Mouse (Mus musculus): ENCODE measurements around the gene Pla2g12b.
"Not testable (repeated sequence)": the region's sequence is repeated elsewhere in the genome, so short reads cannot be mapped to it uniquely, and the experiment has no call there.

Gene Pla2g12b

DNA sequence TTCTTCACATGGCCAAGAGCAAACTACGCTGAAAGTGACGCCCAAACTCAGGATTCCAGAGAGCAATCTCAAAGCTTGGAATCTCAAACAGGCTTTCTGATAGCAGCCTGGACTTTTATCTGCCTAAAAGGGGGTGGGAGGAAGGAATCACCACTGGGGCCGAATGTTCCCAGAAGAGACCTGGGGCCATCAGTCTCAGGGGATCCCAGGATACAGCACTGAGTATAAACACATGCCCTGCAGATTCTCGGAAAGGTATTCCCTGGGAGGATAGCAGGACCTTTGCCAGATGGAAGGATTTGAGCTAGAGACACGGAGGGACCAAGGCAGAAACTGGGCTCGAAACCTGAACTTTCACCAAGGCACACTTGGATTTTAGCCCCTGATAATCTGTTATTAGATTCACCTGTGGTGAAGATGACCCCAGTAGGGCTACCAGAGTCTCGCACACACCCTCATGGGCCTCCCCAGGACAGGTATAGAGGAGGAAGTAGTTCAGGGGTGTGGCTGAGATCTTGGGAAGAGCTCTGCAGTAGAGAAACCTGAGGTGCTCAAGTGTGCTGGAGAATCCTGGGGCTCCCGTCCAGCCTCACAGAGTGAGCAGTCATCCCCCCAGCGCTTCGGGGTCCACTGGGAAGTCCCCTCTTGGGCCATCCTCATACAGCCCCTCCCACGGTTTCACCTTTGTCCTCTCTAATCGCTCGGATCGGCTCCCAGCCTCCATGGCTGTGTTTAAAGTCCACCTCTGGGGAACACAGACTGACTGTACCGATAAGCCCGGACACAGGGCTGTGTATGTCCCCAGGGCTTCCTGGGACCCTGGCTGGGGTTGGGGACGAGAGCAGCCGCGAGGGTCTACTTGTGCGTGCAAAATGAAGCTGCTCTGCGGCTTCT is at the start of gene Pla2g12b:
Gene Pla2g12b (plus strand): TSS at position 762 of the 894 bp plus-strand sequence.
- no peak for DNase-seq (ENCODE audit: low read depth in 1 of 2, low spot score in 2 of 2)

DNA sequence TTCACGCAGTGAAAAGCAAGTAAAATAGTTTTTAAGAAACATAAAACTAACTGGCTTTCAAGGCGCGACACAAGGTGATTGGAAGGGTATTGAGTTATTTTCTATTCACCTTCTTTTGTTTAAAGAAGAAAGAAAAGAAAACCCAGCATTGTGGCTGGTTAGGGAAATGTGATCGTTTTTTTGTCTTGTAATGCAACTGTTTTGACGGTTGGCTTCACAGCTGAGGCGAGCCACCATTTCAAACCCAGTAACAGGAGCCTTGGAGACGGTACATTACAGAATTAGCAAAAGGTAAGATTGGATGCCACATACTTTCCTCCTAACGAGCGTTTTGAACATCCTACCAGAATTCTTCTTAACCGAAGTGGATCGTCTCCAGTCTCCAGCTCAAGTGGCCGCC is 49.3 kb upstream of the Pla2g12b start:
- DNase-seq (ENCODE audit: low read depth in 1 of 2, low spot score in 2 of 2): no peak

GRCm38 (mm10) chr10:59355020-59355419 is 48.4 kb upstream of the Pla2g12b start:
- no peak for DNase-seq (ENCODE audit: low read depth in 1 of 2, low spot score in 2 of 2)

DNA sequence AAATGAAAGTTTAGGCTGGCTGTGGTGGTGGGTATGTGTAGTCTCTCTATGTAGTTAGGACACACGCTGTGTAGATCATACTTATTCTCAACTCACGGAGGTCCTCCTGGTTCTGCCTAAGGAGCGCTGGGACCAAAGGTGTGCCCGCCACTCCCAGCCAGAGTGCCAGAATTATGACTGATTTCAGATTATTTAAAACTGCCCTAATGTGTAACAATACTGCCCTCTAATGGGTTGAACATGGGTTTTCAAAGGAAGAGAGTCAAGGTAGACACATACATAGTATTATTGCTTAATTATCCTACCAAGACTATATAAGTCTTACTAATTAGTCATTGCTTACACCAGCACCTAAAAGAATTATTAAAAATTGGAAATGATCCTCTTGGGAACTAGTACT is 44.7 kb upstream of the Pla2g12b start:
- no peak for DNase-seq (ENCODE audit: low read depth in 1 of 2, low spot score in 2 of 2)

- no peak for DNase-seq (ENCODE audit: low read depth in 1 of 2, low spot score in 2 of 2)
Measured at GRCm38 (mm10) chr10:59363208-59363607, 40.3 kb upstream of the Pla2g12b start.

DNA sequence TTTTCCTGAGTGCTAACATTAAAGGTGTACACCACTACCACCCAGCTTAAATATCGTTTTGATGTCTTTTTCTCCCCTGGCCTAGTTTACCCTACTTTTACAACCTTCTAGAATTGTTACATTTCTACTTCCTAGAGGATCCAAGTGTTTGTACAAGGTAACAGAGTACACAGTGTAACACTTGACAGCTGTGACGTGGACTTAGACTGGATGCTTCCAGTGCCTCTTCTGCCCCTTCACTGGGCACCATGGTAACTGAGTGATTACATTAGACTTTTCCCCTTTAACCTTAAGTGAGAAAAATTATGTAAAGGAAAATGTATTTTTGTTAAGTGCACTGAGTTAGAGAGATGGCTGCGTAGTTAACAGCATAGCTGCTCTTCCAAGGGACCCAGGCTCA is 38.9 kb upstream of the Pla2g12b start:
- no peak for DNase-seq (ENCODE audit: low read depth in 1 of 2, low spot score in 2 of 2)

- no peak for DNase-seq (ENCODE audit: low read depth in 1 of 2, low spot score in 2 of 2)
Measured at GRCm38 (mm10) chr10:59365804-59366589, 37.5 kb upstream of the Pla2g12b start.

DNA sequence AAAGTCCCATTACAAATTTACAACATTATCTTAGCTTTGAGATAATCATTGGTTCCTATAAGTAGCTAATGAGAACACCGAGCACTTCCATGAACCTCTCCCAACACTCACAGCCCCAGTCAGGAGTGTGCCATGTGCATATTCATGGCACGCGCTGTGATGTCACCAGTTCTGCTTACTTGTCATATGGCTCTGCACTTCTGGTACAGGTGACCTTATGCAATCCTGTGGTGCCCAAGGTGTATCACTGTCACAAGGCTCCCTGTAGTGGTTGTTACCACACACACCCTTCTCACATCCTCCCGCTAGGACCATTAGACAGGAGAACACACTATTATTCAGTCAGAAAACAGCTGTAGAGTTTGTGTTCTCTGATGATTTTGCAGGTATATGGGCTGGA is 36.7 kb upstream of the Pla2g12b start:
- DNase-seq (ENCODE audit: low read depth in 1 of 2, low spot score in 2 of 2): no peak

DNA sequence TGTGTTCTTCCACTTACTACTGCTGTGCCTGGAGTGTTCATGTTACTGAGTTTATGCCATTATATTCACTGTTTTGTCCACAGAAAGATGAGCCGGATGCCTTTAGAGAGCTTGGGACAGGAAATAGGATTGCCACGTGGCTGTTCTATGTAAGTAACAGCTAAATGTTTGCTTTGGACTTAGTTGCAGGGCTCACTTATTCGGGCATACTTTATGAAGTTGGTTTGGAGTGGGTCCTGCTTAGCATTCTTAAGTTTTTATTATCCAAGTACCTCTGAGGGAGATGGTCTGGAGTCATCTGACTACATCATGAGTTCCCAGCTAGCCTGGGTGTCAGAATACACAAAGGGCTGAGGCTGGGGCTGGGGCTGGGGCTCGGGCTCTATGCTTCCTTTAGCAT is 36.3 kb upstream of the Pla2g12b start:
- DNase-seq (ENCODE audit: low read depth in 1 of 2, low spot score in 2 of 2): no peak

DNA sequence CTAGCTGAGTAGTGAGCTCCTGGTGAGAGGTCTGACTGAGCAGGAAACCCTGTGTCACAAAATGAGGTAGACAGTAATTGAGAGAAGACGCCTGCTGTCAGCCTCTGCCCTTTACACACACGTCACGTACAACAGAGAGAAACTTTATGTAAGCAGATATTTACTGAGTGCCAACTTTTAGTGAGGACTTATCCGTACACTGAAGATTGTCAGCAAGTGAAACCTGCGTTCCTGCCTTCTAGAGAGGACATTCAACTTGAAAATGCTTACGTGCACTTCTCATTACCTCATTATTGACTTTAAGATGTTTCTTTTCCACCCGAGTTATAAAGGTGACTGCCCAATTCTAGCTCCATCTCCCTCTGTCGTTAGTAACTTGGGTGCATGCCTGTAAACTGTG is 34.7 kb upstream of the Pla2g12b start:
- no peak for DNase-seq (ENCODE audit: low read depth in 1 of 2, low spot score in 2 of 2)

GRCm38 (mm10) chr10:59369426-59369825 is 34.0 kb upstream of the Pla2g12b start:
- DNase-seq (ENCODE audit: low read depth in 1 of 2, low spot score in 2 of 2): no peak

GRCm38 (mm10) chr10:59377906-59378305 is 25.6 kb upstream of the Pla2g12b start:
- DNase-seq (ENCODE audit: low read depth in 1 of 2, low spot score in 2 of 2): no peak

DNA sequence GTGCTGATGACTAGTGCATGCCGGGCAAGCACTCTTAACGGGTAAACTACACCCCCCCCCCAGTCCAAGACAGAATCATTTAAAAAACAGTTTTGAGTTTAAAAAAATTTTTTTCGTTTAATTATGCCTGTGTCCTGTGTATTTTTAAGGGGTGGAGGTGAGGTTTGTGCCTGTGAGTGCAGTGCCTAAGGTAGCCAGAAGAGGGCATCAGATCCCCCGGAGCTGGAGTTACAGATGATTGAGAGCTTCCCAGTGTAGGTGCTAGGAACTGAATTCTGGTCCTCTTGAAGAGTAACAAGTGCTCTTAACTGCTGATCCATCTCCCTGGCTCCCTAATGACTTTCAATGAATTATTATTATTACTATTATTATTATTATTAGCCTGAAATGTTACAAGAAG is 24.7 kb upstream of the Pla2g12b start:
- DNase-seq (ENCODE audit: low read depth in 1 of 2, low spot score in 2 of 2): no peak

DNA sequence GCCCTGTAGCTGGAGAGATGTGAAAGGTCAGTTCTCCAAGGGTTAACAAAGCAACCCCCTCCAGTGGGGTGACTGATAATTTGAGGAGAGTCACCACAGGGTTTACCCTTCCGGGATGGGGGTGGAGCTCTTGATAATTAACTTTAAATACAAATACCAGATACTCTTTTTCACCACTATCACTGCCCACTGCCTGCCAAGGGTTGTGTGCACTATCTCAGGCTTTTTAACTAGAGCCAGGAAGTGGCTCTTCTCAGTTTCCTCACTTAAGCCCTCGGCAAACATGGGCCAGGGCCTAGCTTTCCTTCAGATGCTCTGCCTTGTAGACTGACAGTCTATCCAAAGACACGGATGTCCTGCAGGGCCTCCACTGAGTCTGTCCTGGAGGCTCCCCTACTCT is 23.5 kb upstream of the Pla2g12b start:
- no peak for DNase-seq (ENCODE audit: low read depth in 1 of 2, low spot score in 2 of 2)

GRCm38 (mm10) chr10:59380411-59380821 is 23.0 kb upstream of the Pla2g12b start:
- DNase-seq (ENCODE audit: low read depth in 1 of 2, low spot score in 2 of 2): no peak

- not testable (repeated sequence) for DNase-seq (ENCODE audit: low read depth in 1 of 2, low spot score in 2 of 2)
Measured at GRCm38 (mm10) chr10:59381563-59381962, 21.9 kb upstream of the Pla2g12b start.

GRCm38 (mm10) chr10:59386951-59387350 is 16.5 kb upstream of the Pla2g12b start:
- no peak for DNase-seq (ENCODE audit: low read depth in 1 of 2, low spot score in 2 of 2)

GRCm38 (mm10) chr10:59389652-59390051 is 13.8 kb upstream of the Pla2g12b start:
- DNase-seq (ENCODE audit: low read depth in 1 of 2, low spot score in 2 of 2): no peak

DNA sequence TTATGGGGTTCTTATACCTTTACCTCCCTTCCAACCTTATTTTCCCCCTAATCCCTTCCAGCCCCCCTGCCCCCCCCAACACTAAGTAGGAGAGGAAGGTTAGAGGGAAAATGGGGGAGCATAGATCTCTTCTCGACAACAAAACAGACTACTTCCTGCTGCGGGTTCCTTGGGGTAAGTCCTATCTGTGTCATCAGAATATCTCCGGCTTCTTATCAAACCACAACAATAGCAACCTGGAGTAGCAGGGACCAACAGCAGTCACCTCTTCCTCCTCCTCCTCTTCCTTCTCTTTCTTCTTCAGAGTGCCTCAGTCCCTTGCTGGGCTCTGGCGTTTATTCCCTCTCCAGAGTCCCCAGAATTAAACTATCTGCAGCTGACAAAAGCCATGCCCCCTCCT is 11.6 kb upstream of the Pla2g12b start:
- DNase-seq (ENCODE audit: low read depth in 1 of 2, low spot score in 2 of 2): no peak

DNA sequence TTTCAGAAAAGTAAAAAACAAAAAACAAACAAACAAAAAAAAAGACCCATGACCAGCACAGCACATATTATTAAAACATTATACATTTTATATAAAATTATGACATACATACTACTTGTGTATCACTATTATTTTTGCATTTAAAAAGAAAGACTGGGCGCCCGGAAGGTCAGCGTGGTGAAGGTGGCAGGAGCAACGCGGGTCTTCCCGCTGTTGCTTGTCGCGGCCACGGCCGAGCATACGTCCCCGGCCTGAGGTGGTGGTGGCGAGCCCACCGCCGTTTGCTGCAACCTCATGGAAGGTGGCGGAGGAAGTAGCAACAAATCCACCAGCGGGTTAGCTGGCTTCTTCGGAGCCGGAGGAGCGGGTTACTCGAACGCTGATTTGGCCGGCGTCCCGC is 8.0 kb upstream of the Pla2g12b start, which contains the start of gene Gm10273:
Gene Gm10273 (plus strand): TSS at position 172 of the 400 bp plus-strand sequence.
- not testable (repeated sequence) for DNase-seq (ENCODE audit: low read depth in 1 of 2, low spot score in 2 of 2)

DNA sequence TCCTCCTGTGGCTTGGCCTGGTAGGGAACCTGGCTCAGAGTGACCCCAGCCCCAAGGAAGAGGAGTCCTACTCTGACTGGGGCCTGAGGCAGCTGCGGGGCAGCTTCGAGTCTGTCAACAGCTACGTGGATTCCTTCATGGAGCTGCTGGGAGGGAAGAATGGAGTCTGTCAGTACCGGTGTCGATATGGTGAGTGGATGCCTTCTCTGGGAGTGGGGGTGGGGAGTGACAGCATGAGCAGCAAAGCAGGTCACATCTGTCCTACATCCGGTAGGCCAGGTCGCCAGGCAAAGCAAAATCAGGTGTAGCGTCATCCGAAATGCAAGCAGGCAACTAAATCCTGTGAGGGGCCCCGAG is 311 bp downstream of the Pla2g12b start:
- no peak for DNase-seq (ENCODE audit: low read depth in 1 of 2, low spot score in 2 of 2)

DNA sequence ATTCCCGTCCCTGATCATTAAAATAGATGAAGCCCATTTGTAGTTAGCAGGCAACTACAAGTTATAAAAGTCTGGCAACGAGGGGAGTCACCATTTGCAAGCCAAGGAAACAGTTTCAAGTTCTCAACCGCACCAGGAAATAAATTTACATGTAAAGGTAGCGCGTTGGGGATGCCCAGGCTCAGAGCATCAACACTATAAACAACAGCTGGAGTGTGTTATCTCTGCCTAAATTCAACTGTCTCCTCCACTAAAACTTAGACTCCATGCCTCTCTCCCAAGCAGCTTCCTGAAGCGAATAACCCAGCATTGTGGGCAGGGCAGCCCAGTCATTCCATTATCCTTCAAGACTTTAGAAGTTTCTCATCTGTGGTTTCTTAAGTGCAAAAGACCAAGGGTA is 5.0 kb downstream of the Pla2g12b start:
- no peak for DNase-seq (ENCODE audit: low read depth in 1 of 2, low spot score in 2 of 2)

All from monocyte, adult 2 months (primary cell).